Mouse (Mus musculus) thymus, adult 18-20 months (tissue): ENCODE measurements around the gene Arl10.

Experiments used
- DNase-seq, 2 experiments: peaks; one replicate each; pipeline ENCODE4 v3.0.0; 2022; ENCODE audit warnings: mixed read lengths in 2 of 2

Arl10 gene

GRCm38 (mm10) chr13:54621155-54621932 is 46.5 kb downstream of the Arl10 start, which contains the start of gene Faf2:
Faf2 (plus strand) TSS chr13:54621784.
- DNase-seq: peak; percentile 90 to 93

- DNase-seq: no peak
Observed at GRCm38 (mm10) chr13:54621960-54622521, 47.2 kb downstream of the Arl10 start.

- no peak for DNase-seq
Observed at GRCm38 (mm10) chr13:54629128-54629527, 54.3 kb downstream of the Arl10 start.
